Mouse (Mus musculus) adrenal gland, adult 8-10 months (tissue): ENCODE measurements around the gene Cpne8. TPM values are rescaled to one million over a fixed set of nuclear protein-coding genes. Genes with fewer than 3 reads are reported as not detected.

Experiments
- DNase-seq: peaks from one replicate; pipeline ENCODE4 v3.0.0; 2022
- total RNA-seq, 4 experiments: library from RNA; stranded (reverse); gene quantifications; 2 replicates each; pipeline ENCODE4 v1.2.4; 2022

Cpne8 gene
- total RNA-seq, 4 experiments from 2014 or later, result 4.9 to 9.9 (median 8.5) TPM

DNA sequence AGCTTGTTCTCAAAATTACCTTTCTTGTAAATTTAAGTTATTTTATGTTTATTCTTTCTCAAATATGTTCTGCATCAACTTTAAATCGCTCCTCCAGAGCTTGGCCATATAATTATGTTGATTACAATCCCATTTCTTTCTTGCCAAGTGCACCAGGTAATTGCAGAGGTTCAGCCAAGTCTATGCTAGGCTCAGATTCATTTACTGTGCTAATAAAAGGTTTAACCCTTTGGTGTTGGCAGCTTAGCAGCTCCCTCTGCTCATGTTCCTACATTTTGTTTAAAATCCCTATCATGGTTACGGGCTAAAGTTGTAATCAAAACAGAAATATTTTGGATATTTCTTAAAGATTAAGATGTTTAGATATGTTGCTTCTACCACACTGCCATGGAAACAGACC, 216.0 kb downstream of the Cpne8 start:
- DNase-seq, result no peak

DNA sequence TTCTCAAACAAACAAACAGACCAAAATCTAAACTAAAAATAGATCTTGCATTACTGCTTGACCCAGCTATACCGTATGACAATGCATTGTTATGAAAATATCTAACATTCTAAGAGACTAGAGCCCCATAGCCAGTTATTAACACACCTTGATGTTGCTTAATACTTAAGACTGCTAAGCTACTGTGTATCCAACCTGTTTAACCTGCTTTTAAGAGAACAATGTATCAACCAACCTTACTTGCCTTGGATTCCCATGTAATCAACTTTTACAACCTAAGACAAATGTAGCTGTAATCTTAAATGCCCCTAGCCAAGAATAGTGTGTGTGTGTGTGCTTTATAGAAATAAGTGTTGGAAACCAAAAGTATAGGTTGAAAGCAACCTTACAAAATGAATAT, 233.2 kb downstream of the Cpne8 start:
- no peak for DNase-seq
